13 mouse cellular contexts compared by ENCODE assay signal in genomic region chr3:65635983-65636382, GRCm38 (mm10). TPM values are rescaled to one million over a fixed set of nuclear protein-coding genes. Genes with fewer than 3 reads are reported as not detected.
DNase-seq lines count a peak whose midpoint lies in the region; ATAC-seq and TF ChIP-seq lines count a peak whose summit lies in the region.
"Had no signal": no experiment of that assay in that cellular context is flagged by ENCODE, and none has a peak within 500 bp of the region (broad histone marks: within the 10 kb centered on the region; RNA-seq: fewer than 3 reads in every experiment).

No protein-coding gene starts in this region.

- DNase-seq in frontal cortex, postnatal 36 days (ENCODE audit: low spot score in 2 of 2): peak; percentile 26 to 30
- DNase-seq in frontal cortex, postnatal 10 days (ENCODE audit: low spot score in 2 of 2): no peak
- DNase-seq in left cerebral cortex, adult 18-20 months (ENCODE audit: low spot score in 2 of 2): peak; percentile 27 to 30
- no peak for DNase-seq in left cerebral cortex, postnatal 10 days (ENCODE audit: extremely low spot score in 1 of 2, low spot score in 2 of 2)
- peak; percentile 79 for DNase-seq in brain, adult 2 months (ENCODE audit: low read depth, low spot score)
- DNase-seq in urinary bladder, postnatal 14 days (ENCODE audit: low spot score): no peak
- DNase-seq: embryo, embryonic 11 days; forebrain, postnatal 0 days; liver, embryonic 13.5 days had no signal

- H3K79me3 ChIP-seq in C2C12 (ENCODE audit: low read depth): no peaks in the 10 kb centered on the region

- intact Hi-C loops in left cerebral cortex, postnatal 10 days (cut with DNase I): no loop called here

- H3K4me1 ChIP-seq in forebrain, embryonic 15.5 days: no peaks in the 10 kb centered on the region
- H3K4me1 ChIP-seq: heart, embryonic 10.5 days; liver, embryonic 13.5 days; neural tube, embryonic 12.5 days had no signal

- 61% methylated on average over 9 of the region's 9 CpGs for WGBS in forebrain, embryonic 15.5 days

- no peak overlapping the region for H3K4me3 ChIP-seq in C2C12 (ENCODE audit: insufficient read depth, poor library complexity, severe bottlenecking)
- no peak overlapping the region for H3K4me3 ChIP-seq in forebrain, embryonic 15.5 days
- H3K4me3 ChIP-seq: heart, embryonic 10.5 days; liver, embryonic 13.5 days; neural tube, embryonic 12.5 days had no signal

- no peaks in the 10 kb centered on the region for H3K27me3 ChIP-seq in C2C12 (ENCODE audit: control insufficient read depth, insufficient read depth, insufficient read length)
- H3K27me3 ChIP-seq in forebrain, embryonic 15.5 days: no peaks in the 10 kb centered on the region
- H3K27me3 ChIP-seq: liver, embryonic 13.5 days; neural tube, embryonic 12.5 days had no signal

- no peaks in the 10 kb centered on the region for H3K9me3 ChIP-seq in forebrain, embryonic 15.5 days
- H3K9me3 ChIP-seq: heart, embryonic 10.5 days; liver, embryonic 13.5 days; neural tube, embryonic 12.5 days had no signal

- no peak for ATAC-seq in forebrain, embryonic 15.5 days (replicated peaks)
- ATAC-seq: forebrain, postnatal 0 days had no signal

- no peak for TF ChIP-seq CTCF in C2C12 (IDR thresholded peaks at IDR 0.05; ENCODE audit: control insufficient read depth, insufficient read depth, insufficient read length)

- no peak overlapping the region for H3K4me2 ChIP-seq in forebrain, embryonic 15.5 days (replicated peaks)
- H3K4me2 ChIP-seq: liver, embryonic 13.5 days; neural tube, embryonic 12.5 days had no signal

- H3K36me3 ChIP-seq in C2C12 (ENCODE audit: control insufficient read depth, insufficient read depth): no peaks in the 10 kb centered on the region
- no peaks in the 10 kb centered on the region for H3K36me3 ChIP-seq in forebrain, embryonic 15.5 days
- H3K36me3 ChIP-seq: heart, embryonic 10.5 days; liver, embryonic 13.5 days; neural tube, embryonic 12.5 days had no signal

- no peaks in the 10 kb centered on the region for H3K79me2 ChIP-seq in C2C12 (ENCODE audit: control insufficient read depth, insufficient read depth)

- no peak overlapping the region for H3ac ChIP-seq in C2C12 (ENCODE audit: control insufficient read depth, insufficient read length, low read depth)

- no peak overlapping the region for H3K9ac ChIP-seq in forebrain, embryonic 15.5 days (replicated peaks)
- H3K9ac ChIP-seq: forebrain, postnatal 0 days; liver, embryonic 13.5 days; neural tube, embryonic 12.5 days had no signal

- no peak overlapping the region for H3K27ac ChIP-seq in forebrain, embryonic 15.5 days (replicated peaks)
- H3K27ac ChIP-seq: heart, embryonic 10.5 days; liver, embryonic 13.5 days; neural tube, embryonic 12.5 days had no signal

TF ChIP-seq in C2C12, 6 proteins besides CTCF, POLR2A, EP300 and RAD21:
- TF ChIP-seq MYOD1 (IDR thresholded peaks at IDR 0.05; ENCODE audit: control insufficient read depth, insufficient read length, low read depth) (peak; percentile 20), FOSL1 (IDR thresholded peaks at IDR 0.05; ENCODE audit: insufficient read depth, low read length, poor library complexity, severe bottlenecking) (peak; percentile 73), USF1 (IDR thresholded peaks at IDR 0.05; ENCODE audit: low read depth) (no peak), MAX (IDR thresholded peaks at IDR 0.05) (no peak), CEBPB (IDR thresholded peaks at IDR 0.05; ENCODE audit: low read depth) (peak; percentile 78), MYOG (IDR thresholded peaks at IDR 0.05; ENCODE audit: control insufficient read depth, extremely low read depth, insufficient read length) (no peak)
TF ChIP-seq in C2C12: peak in this region for 3.

RNA-seq across cellular contexts. Expression of gene Lekr1, which starts 30.0 kb away (rescaled TPM):
- total RNA-seq in left cerebral cortex, adult 18-20 months (2021): 1 to 10 TPM; 6.9 to 7.3 TPM
- total RNA-seq in left cerebral cortex, postnatal 10 days (2021): 1 to 10 TPM; 6.5 to 8.9 TPM
- polyA plus RNA-seq in C2C12 (2012; fragmentation: generic; extraction: Trizol): 0.39 TPM
- 6.2 and 6.8 TPM in 2 replicates for polyA plus RNA-seq in forebrain, embryonic 15.5 days (2015; fragmentation: Nextera tagmentation; extraction: Ambion mirVana)

Comparison
In these comparisons a context has a peak if more than half of its experiments do, and no peak if none do; other contexts are left out.
1. DNase-seq: peak in frontal cortex, postnatal 36 days (2 of 2), left cerebral cortex, adult 18-20 months (2 of 2) and brain, adult 2 months (single experiment); none in frontal cortex, postnatal 10 days (0 of 2), left cerebral cortex, postnatal 10 days (0 of 2) and urinary bladder, postnatal 14 days (single experiment).